Mouse (Mus musculus): Measurements from ENCODE around the gene Gm13290. TPM values are rescaled to one million over a fixed set of nuclear protein-coding genes. Genes with fewer than 3 reads are reported as not detected.
"Not testable (repeated sequence)": the region's sequence is repeated elsewhere in the genome, so short reads cannot be mapped to it uniquely, and the experiment has no call there.

The Gm13290 gene
- polyA plus RNA-seq, 1 experiment: not detected

DNA sequence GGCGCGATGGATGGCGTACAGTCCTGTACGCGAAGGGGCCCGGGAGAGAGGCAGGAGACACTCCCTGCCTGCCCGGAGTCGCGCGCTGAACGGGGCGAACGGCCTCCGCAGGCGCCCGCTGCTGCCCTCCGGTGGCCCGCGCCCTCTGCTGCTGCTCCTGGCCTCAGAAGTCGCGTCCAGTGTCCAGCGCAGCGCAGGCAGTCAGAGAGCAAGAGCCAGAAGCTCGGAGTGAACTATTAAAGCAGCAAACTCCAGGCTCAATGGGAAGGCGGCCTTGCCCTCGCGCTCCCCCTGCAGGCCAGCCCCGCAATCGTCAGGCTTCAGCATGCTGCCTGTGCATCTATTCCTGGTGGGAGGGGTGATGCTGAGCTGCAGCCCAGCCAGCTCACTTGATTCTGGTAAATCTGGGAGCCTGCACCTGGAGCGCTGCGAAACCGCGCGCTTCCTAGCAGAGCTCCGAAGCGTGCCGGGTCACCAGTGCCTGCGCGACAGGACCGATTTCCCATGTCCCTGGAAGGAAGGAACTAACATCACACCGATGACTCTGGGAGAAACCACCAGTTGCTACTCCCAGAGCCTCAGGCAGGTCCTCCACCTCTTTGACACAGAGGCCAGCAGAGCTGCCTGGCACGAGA lies 10.1 kb upstream of the Gm13290 start:
- not testable (repeated sequence) for H3K27ac ChIP-seq (ENCODE audit: insufficient read depth, low read length); H3K4me1 ChIP-seq (ENCODE audit: control insufficient read depth, insufficient read depth, insufficient read length); H3K27me3 ChIP-seq (ENCODE audit: control insufficient read depth, insufficient read depth, low read length); H3K36me3 ChIP-seq (ENCODE audit: control insufficient read depth, insufficient read depth, low read length)
- H3K4me3 ChIP-seq (ENCODE audit: extremely low read depth, insufficient read depth, insufficient read length): peak overlapping the region; percentile 51
- 2% methylated on average over 32 of the region's 42 CpGs for WGBS
- peak in 1 of 2 experiments; percentile 32 for DNase-seq (ENCODE audit: low read depth in 1 of 2, low spot score in 2 of 2)

DNA sequence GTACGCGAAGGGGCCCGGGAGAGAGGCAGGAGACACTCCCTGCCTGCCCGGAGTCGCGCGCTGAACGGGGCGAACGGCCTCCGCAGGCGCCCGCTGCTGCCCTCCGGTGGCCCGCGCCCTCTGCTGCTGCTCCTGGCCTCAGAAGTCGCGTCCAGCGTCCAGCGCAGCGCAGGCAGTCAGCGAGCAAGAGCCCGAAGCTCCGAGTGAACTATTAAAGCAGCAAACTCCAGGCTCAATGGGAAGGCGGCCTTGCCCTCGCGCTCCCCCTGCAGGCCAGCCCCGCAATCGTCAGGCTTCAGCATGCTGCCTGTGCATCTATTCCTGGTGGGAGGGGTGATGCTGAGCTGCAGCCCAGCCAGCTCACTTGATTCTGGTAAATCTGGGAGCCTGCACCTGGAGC lies 3.0 kb downstream of the Gm13290 start, which contains the start of gene Gm13289:
Gene Gm13289 (plus strand): TSS at position 301 of the 400 bp plus-strand sequence.
- H3K36me3 ChIP-seq (ENCODE audit: control insufficient read depth, insufficient read depth, low read length); H3K4me1 ChIP-seq (ENCODE audit: control insufficient read depth, insufficient read depth, insufficient read length); H3K4me3 ChIP-seq (ENCODE audit: extremely low read depth, insufficient read depth, insufficient read length); H3K27me3 ChIP-seq (ENCODE audit: control insufficient read depth, insufficient read depth, low read length); H3K27ac ChIP-seq (ENCODE audit: insufficient read depth, low read length); DNase-seq (ENCODE audit: low read depth in 1 of 2, low spot score in 2 of 2): not testable (repeated sequence)
- WGBS: no CpG with 5 or more reads among the region's 29 CpGs

DNA sequence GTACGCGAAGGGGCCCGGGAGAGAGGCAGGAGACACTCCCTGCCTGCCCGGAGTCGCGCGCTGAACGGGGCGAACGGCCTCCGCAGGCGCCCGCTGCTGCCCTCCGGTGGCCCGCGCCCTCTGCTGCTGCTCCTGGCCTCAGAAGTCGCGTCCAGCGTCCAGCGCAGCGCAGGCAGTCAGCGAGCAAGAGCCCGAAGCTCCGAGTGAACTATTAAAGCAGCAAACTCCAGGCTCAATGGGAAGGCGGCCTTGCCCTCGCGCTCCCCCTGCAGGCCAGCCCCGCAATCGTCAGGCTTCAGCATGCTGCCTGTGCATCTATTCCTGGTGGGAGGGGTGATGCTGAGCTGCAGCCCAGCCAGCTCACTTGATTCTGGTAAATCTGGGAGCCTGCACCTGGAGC lies 5.9 kb downstream of the Gm13290 start, which contains the start of gene Gm13272:
Gene Gm13272 (plus strand): TSS at position 301 of the 400 bp plus-strand sequence.
- DNase-seq (ENCODE audit: low read depth in 1 of 2, low spot score in 2 of 2); H3K27ac ChIP-seq (ENCODE audit: insufficient read depth, low read length); H3K27me3 ChIP-seq (ENCODE audit: control insufficient read depth, insufficient read depth, low read length); H3K4me1 ChIP-seq (ENCODE audit: control insufficient read depth, insufficient read depth, insufficient read length); H3K36me3 ChIP-seq (ENCODE audit: control insufficient read depth, insufficient read depth, low read length); H3K4me3 ChIP-seq (ENCODE audit: extremely low read depth, insufficient read depth, insufficient read length): not testable (repeated sequence)
- WGBS: no CpG with 5 or more reads among the region's 29 CpGs

DNA sequence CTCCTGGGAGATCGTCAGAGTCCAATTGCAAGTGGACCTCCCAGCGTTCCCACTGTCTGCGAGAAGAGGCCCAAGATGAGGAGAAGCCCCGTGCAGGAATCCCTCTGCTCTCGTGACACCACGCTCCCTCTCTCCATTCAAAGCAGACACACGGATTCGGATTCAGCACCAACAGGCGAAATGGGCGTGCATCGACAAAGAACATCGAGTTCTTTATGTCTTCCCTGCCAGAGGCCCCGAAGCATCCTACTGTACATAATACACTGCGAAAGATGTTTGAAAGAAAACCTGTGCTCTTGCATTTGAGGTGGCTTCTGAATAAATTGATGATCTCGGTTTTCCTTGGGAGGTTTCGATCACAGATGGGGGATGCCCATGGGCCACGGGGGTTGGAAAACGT lies 6.7 kb downstream of the Gm13290 start:
- not testable (repeated sequence) for H3K27ac ChIP-seq (ENCODE audit: insufficient read depth, low read length); H3K36me3 ChIP-seq (ENCODE audit: control insufficient read depth, insufficient read depth, low read length); DNase-seq (ENCODE audit: low read depth in 1 of 2, low spot score in 2 of 2); H3K27me3 ChIP-seq (ENCODE audit: control insufficient read depth, insufficient read depth, low read length); H3K4me1 ChIP-seq (ENCODE audit: control insufficient read depth, insufficient read depth, insufficient read length); H3K4me3 ChIP-seq (ENCODE audit: extremely low read depth, insufficient read depth, insufficient read length)
- WGBS: 69% methylated on average over 16 of the region's 18 CpGs

DNA sequence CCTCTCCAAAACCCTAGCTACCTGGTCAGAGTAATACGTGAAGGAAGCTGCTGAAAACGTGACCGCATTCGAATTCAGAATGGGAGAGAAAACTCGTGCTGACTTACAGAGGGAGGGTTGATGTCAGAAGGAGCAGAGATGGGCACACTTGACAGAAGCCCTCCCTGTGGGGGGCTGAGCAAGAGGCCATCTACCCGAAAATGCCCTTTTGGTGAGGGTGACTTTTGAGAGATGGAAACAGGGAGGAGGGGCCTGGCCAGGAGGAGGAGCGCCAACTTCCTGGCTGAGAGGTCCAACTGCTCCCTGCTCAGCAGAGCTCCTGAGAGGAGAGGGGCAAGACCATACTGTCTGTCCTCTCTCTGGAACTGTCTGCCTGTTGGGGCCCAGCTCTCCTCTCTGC lies 8.2 kb downstream of the Gm13290 start, which contains the start of gene Ifnz:
Gene Ifnz (plus strand): TSS at position 301 of the 400 bp plus-strand sequence.
- WGBS: 2% methylated on average over 5 of the region's 7 CpGs
- H3K4me1 ChIP-seq (ENCODE audit: control insufficient read depth, insufficient read depth, insufficient read length); DNase-seq (ENCODE audit: low read depth in 1 of 2, low spot score in 2 of 2); H3K36me3 ChIP-seq (ENCODE audit: control insufficient read depth, insufficient read depth, low read length); H3K27me3 ChIP-seq (ENCODE audit: control insufficient read depth, insufficient read depth, low read length): not testable (repeated sequence)
- H3K27ac ChIP-seq (ENCODE audit: insufficient read depth, low read length): 0 out of 2 replicates have a peak within 1 kb of the TSS, but pooled peaks have one; percentile 22
- H3K4me3 ChIP-seq (ENCODE audit: extremely low read depth, insufficient read depth, insufficient read length): peak within 1 kb of the TSS; percentile 39; the same call in 1 of the 2 replicates

DNA sequence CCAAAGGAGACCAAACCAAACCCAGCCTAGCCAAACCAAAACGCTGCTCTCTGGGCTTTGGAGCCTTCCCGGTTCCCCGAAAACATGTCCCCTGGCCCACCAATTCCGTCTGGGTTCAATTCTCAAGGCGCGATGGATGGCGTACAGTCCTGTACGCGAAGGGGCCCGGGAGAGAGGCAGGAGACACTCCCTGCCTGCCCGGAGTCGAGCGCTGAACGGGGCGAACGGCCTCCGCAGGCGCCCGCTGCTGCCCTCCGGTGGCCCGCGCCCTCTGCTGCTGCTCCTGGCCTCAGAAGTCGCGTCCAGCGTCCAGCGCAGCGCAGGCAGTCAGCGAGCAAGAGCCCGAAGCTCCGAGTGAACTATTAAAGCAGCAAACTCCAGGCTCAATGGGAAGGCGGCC lies 8.7 kb downstream of the Gm13290 start:
- not testable (repeated sequence) for H3K27me3 ChIP-seq (ENCODE audit: control insufficient read depth, insufficient read depth, low read length); DNase-seq (ENCODE audit: low read depth in 1 of 2, low spot score in 2 of 2); H3K36me3 ChIP-seq (ENCODE audit: control insufficient read depth, insufficient read depth, low read length); H3K4me1 ChIP-seq (ENCODE audit: control insufficient read depth, insufficient read depth, insufficient read length)
- H3K4me3 ChIP-seq (ENCODE audit: extremely low read depth, insufficient read depth, insufficient read length): peak overlapping the region; percentile 39; the same call in 1 of the 2 replicates
- 0% methylated on average over 3 of the region's 31 CpGs for WGBS
- H3K27ac ChIP-seq (ENCODE audit: insufficient read depth, low read length): 0 out of 2 replicates have a peak overlapping the region, but pooled peaks have one; percentile 22

DNA sequence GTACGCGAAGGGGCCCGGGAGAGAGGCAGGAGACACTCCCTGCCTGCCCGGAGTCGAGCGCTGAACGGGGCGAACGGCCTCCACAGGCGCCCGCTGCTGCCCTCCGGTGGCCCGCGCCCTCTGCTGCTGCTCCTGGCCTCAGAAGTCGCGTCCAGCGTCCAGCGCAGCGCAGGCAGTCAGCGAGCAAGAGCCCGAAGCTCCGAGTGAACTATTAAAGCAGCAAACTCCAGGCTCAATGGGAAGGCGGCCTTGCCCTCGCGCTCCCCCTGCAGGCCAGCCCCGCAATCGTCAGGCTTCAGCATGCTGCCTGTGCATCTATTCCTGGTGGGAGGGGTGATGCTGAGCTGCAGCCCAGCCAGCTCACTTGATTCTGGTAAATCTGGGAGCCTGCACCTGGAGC lies 11.8 kb downstream of the Gm13290 start, which contains the start of gene Gm13276:
Gene Gm13276 (plus strand): TSS at position 301 of the 400 bp plus-strand sequence.
- not testable (repeated sequence) for H3K27me3 ChIP-seq (ENCODE audit: control insufficient read depth, insufficient read depth, low read length); H3K4me3 ChIP-seq (ENCODE audit: extremely low read depth, insufficient read depth, insufficient read length); H3K4me1 ChIP-seq (ENCODE audit: control insufficient read depth, insufficient read depth, insufficient read length); H3K27ac ChIP-seq (ENCODE audit: insufficient read depth, low read length); H3K36me3 ChIP-seq (ENCODE audit: control insufficient read depth, insufficient read depth, low read length); DNase-seq (ENCODE audit: low read depth in 1 of 2, low spot score in 2 of 2)
- WGBS: no CpG with 5 or more reads among the region's 27 CpGs

DNA sequence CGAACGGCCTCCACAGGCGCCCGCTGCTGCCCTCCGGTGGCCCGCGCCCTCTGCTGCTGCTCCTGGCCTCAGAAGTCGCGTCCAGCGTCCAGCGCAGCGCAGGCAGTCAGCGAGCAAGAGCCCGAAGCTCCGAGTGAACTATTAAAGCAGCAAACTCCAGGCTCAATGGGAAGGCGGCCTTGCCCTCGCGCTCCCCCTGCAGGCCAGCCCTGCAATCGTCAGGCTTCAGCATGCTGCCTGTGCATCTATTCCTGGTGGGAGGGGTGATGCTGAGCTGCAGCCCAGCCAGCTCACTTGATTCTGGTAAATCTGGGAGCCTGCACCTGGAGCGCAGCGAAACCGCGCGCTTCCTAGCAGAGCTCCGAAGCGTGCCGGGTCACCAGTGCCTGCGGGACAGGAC lies 14.8 kb downstream of the Gm13290 start, which contains the start of gene Gm13277:
Gene Gm13277 (plus strand): TSS at position 231 of the 400 bp plus-strand sequence.
- WGBS: 0% methylated on average over 1 of the region's 28 CpGs
- not testable (repeated sequence) for H3K27me3 ChIP-seq (ENCODE audit: control insufficient read depth, insufficient read depth, low read length); H3K4me3 ChIP-seq (ENCODE audit: extremely low read depth, insufficient read depth, insufficient read length); H3K4me1 ChIP-seq (ENCODE audit: control insufficient read depth, insufficient read depth, insufficient read length); H3K27ac ChIP-seq (ENCODE audit: insufficient read depth, low read length); H3K36me3 ChIP-seq (ENCODE audit: control insufficient read depth, insufficient read depth, low read length)
- peak in 1 of 2 experiments; percentile 63 for DNase-seq (ENCODE audit: low read depth in 1 of 2, low spot score in 2 of 2)
- TF ChIP-seq CTCF (IDR thresholded peaks at IDR 0.05; ENCODE audit: extremely low read depth, insufficient read depth, insufficient read length, insufficient replicate concordance): peak; percentile 28; the same call in 1 of the 2 replicates

DNA sequence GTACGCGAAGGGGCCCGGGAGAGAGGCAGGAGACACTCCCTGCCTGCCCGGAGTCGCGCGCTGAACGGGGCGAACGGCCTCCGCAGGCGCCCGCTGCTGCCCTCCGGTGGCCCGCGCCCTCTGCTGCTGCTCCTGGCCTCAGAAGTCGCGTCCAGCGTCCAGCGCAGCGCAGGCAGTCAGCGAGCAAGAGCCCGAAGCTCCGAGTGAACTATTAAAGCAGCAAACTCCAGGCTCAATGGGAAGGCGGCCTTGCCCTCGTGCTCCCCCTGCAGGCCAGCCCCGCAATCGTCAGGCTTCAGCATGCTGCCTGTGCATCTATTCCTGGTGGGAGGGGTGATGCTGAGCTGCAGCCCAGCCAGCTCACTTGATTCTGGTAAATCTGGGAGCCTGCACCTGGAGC lies 17.6 kb downstream of the Gm13290 start, which contains the start of gene Gm13278:
Gene Gm13278 (plus strand): TSS at position 301 of the 400 bp plus-strand sequence.
- not testable (repeated sequence) for H3K4me1 ChIP-seq (ENCODE audit: control insufficient read depth, insufficient read depth, insufficient read length); H3K27ac ChIP-seq (ENCODE audit: insufficient read depth, low read length); DNase-seq (ENCODE audit: low read depth in 1 of 2, low spot score in 2 of 2); H3K36me3 ChIP-seq (ENCODE audit: control insufficient read depth, insufficient read depth, low read length); H3K4me3 ChIP-seq (ENCODE audit: extremely low read depth, insufficient read depth, insufficient read length); H3K27me3 ChIP-seq (ENCODE audit: control insufficient read depth, insufficient read depth, low read length)
- no CpG with 5 or more reads among the region's 28 CpGs for WGBS

DNA sequence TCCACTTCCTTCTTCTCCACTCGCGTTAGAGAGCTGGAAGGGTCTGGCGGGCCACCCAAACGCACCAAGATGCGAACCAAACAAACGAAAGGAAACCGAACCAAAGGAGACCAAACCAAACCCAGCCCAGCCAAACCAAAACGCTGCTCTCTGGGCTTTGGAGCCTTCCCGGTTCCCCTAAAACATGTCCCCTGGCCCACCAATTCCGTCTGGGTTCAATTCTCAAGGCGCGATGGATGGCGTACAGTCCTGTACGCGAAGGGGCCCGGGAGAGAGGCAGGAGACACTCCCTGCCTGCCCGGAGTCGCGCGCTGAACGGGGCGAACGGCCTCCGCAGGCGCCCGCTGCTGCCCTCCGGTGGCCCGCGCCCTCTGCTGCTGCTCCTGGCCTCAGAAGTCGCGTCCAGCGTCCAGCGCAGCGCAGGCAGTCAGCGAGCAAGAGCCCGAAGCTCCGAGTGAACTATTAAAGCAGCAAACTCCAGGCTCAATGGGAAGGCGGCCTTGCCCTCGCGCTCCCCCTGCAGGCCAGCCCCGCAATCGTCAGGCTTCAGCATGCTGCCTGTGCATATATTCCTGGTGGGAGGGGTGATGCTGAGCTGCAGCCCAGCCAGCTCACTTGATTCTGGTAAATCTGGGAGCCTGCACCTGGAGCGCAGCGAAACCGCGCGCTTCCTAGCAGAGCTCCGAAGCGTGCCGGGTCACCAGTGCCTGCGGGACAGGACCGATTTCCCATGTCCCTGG lies 20.5 kb downstream of the Gm13290 start, which contains the start of gene Gm13275:
Gene Gm13275 (plus strand): TSS at position 552 of the 740 bp plus-strand sequence.
- H3K4me3 ChIP-seq (ENCODE audit: extremely low read depth, insufficient read depth, insufficient read length); H3K36me3 ChIP-seq (ENCODE audit: control insufficient read depth, insufficient read depth, low read length); H3K4me1 ChIP-seq (ENCODE audit: control insufficient read depth, insufficient read depth, insufficient read length); H3K27me3 ChIP-seq (ENCODE audit: control insufficient read depth, insufficient read depth, low read length); H3K27ac ChIP-seq (ENCODE audit: insufficient read depth, low read length): not testable (repeated sequence)
- 3% methylated on average over 17 of the region's 52 CpGs for WGBS
- DNase-seq (ENCODE audit: low read depth in 1 of 2, low spot score in 2 of 2): peak in 1 of 2 experiments; percentile 56
